Comparison of ENCODE assay signal across 11 mouse cellular contexts in the genomic region with DNA sequence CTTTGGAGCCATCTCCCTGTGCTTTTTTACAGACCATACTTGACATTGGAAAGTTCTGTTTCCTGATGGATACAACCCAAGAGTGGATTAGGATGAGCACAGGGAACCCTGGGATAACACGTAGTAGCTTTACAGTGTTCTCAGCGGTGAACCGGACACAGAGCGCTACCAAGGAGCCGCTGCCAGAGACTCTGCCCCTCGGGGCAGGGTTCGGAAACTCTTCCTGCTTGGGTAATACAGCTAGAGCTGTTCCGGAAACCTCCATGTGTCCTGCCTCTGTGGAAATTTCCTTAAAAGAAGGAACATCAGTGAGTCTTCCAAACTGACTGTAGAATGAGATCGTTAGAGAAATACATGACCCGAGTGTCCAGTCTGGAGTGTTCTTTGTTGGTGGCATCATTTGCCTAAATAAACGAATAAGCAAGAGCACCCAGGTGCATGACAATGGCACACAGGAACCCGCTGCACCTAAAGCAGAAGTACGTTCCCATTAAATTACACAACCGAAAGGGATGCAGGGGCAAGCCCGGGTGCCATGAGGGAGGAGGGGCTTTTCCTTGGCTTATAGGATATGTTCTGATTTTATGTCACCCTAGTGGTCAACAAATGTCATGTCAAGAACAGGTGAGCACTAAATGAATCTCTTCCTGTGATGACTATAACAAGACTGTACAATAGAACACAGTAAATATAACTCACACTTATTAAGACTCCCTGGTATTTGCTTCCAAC.
DNase-seq lines count a peak whose midpoint lies in the region; ATAC-seq and TF ChIP-seq lines count a peak whose summit lies in the region.
"Had no signal": no experiment of that assay in that cellular context is flagged by ENCODE, and none has a peak within 500 bp of the region (broad histone marks: within the 10 kb centered on the region; RNA-seq: fewer than 3 reads in every experiment).

No protein-coding gene starts in this region.

- no peak overlapping the region for H3K4me3 ChIP-seq in layer of hippocampus, adult 2 months
- no peak overlapping the region for H3K4me3 ChIP-seq in forebrain, embryonic 15.5 days
- H3K4me3 ChIP-seq in neural tube, embryonic 13.5 days, result peak overlapping the region; percentile 12; the same call in 1 of the 2 replicates

- no peaks in the 10 kb centered on the region for H3K9me3 ChIP-seq in forebrain, embryonic 15.5 days
- H3K9me3 ChIP-seq in neural tube, embryonic 13.5 days, result no peaks in the 10 kb centered on the region

- no peak for ATAC-seq in forebrain, embryonic 15.5 days (replicated peaks)
- no peak for ATAC-seq in neural tube, embryonic 13.5 days (ENCODE audit: low read depth)

- no peak for DNase-seq in layer of hippocampus, adult 2 months (ENCODE audit: low spot score in 2 of 2)
- no peak for DNase-seq in layer of hippocampus, postnatal 25 days (ENCODE audit: extremely low spot score in 1 of 2, low spot score in 1 of 2)
- peak; percentile 26 for DNase-seq in kidney, postnatal 10 days
- no peak for DNase-seq in testis, postnatal 10 days (ENCODE audit: low spot score)
- DNase-seq in adipocyte (ENCODE audit: low spot score) (no peak), MN1 (ENCODE audit: low spot score) (no peak)
- DNase-seq: cerebellum, adult 8-10 months; heart, adult 11 months had no signal

- TF ChIP-seq CTCF in layer of hippocampus, adult 2 months (conservative IDR thresholded peaks at IDR 0.05), result peak; percentile 21; the same call in 1 of the 2 replicates

- H3K4me2 ChIP-seq in forebrain, embryonic 15.5 days (replicated peaks), result peak overlapping the region; percentile 10; the same call in 1 of the 2 replicates
- H3K4me2 ChIP-seq in neural tube, embryonic 13.5 days, result peak overlapping the region; percentile 43

- no peaks in the 10 kb centered on the region for H3K36me3 ChIP-seq in forebrain, embryonic 15.5 days
- no peaks in the 10 kb centered on the region for H3K36me3 ChIP-seq in neural tube, embryonic 13.5 days

- H3K9ac ChIP-seq in forebrain, embryonic 15.5 days (replicated peaks), result no peak overlapping the region
- no peak overlapping the region for H3K9ac ChIP-seq in neural tube, embryonic 13.5 days

- H3K27ac ChIP-seq in layer of hippocampus, adult 2 months, result no peak overlapping the region
- no peak overlapping the region for H3K27ac ChIP-seq in forebrain, embryonic 15.5 days (replicated peaks)
- no peak overlapping the region for H3K27ac ChIP-seq in neural tube, embryonic 13.5 days (replicated peaks)
- H3K27ac ChIP-seq: macrophage had no signal

- H3K27me3 ChIP-seq in forebrain, embryonic 15.5 days, result peaks cover 6% of the 10 kb centered on the region; the same call in 1 of the 2 replicates
- peaks cover 35% of the 10 kb centered on the region for H3K27me3 ChIP-seq in neural tube, embryonic 13.5 days

- 58% methylated on average over 15 of the region's 15 CpGs for WGBS in forebrain, embryonic 15.5 days
- 51% methylated on average over 15 of the region's 15 CpGs for WGBS in neural tube, embryonic 13.5 days

- no peaks in the 10 kb centered on the region for H3K4me1 ChIP-seq in forebrain, embryonic 15.5 days
- H3K4me1 ChIP-seq in neural tube, embryonic 13.5 days (replicated peaks), result peaks cover 10% of the 10 kb centered on the region
